Mouse (Mus musculus) inflammation-experienced regulatory T-cells (primary cell): ENCODE results near the gene 1700018F24Rik. TPM values are rescaled to one million over a fixed set of nuclear protein-coding genes. Genes with fewer than 3 reads are reported as not detected.

ENCODE experiments used
- polyA plus RNA-seq, 2 experiments: library from polyadenylated mRNA; unstranded; fragments of 100-300 nt; shearing (Covaris generic); gene quantifications; one replicate each; pipeline ENCODE4 v1.2.1; 2017

Gene 1700018F24Rik
- not detected for polyA plus RNA-seq

GRCm38 (mm10) chr5:145042690-145043089 is at the start of gene 1700018F24Rik:
Gene 1700018F24Rik, plus strand, starts transcription at chr5:145042990.

GRCm38 (mm10) chr5:145032391-145032790 is 10.4 kb upstream of the 1700018F24Rik start, which contains the start of gene Gm4871:
Gene Gm4871, minus strand, starts transcription at chr5:145032754.

GRCm38 (mm10) chr5:145083632-145084451 is 41.1 kb downstream of the 1700018F24Rik start, which contains the start of the genes Arpc1a and Kpna7:
Gene Arpc1a, plus strand, starts transcription at chr5:145083830.
Gene Kpna7, minus strand, starts transcription at chr5:145084030.

Other genes starting within 250 kb of the 1700018F24Rik start
- gene Smurf1, start 77.1 kb upstream of the 1700018F24Rik start, polyA plus RNA-seq: 10 to 100 TPM; 29.9 to 33.5 TPM
- gene Gm4871, start 10.2 kb upstream of the 1700018F24Rik start, polyA plus RNA-seq: under 1 TPM in 1 of 2 experiments, not detected in 1; 0.39 TPM
- 10 to 100 TPM; 67.9 to 86.5 TPM for gene Arpc1a, start 40.8 kb downstream of the 1700018F24Rik start, polyA plus RNA-seq
- gene Kpna7, start 41.0 kb downstream of the 1700018F24Rik start, polyA plus RNA-seq: 1 to 10 TPM in 1 of 2 experiments, under 1 TPM in 1; 0.25 to 1.3 TPM
- 1,000 to 10,000 TPM; 1,024 to 1,339 TPM for gene Arpc1b, start 71.2 kb downstream of the 1700018F24Rik start, polyA plus RNA-seq
- 10 to 100 TPM; 39.6 to 51.3 TPM for gene Pdap1, start 97.2 kb downstream of the 1700018F24Rik start, polyA plus RNA-seq
- gene Bud31, start 97.4 kb downstream of the 1700018F24Rik start, polyA plus RNA-seq: 100 to 1,000 TPM; 167 to 185 TPM
- 10 to 100 TPM; 22.7 to 25.0 TPM for gene Ptcd1, start 124.1 kb downstream of the 1700018F24Rik start, polyA plus RNA-seq
- 10 to 100 TPM; 29.7 to 30.9 TPM for gene Cpsf4, start 124.2 kb downstream of the 1700018F24Rik start, polyA plus RNA-seq
- 100 to 1,000 TPM; 308 to 352 TPM for gene Atp5j2, start 149.1 kb downstream of the 1700018F24Rik start, polyA plus RNA-seq
- gene Zkscan14, start 158.9 kb downstream of the 1700018F24Rik start, polyA plus RNA-seq: 10 to 100 TPM; 23.8 to 26.7 TPM
- gene Zkscan5, start 161.6 kb downstream of the 1700018F24Rik start, polyA plus RNA-seq: 1 to 10 TPM; 6.4 to 8.1 TPM
- 10 to 100 TPM; 42.7 to 48.2 TPM for gene Zfp655, start 188.7 kb downstream of the 1700018F24Rik start, polyA plus RNA-seq
- gene Zscan25, start 237.5 kb downstream of the 1700018F24Rik start, polyA plus RNA-seq: 1 to 10 TPM in 1 of 2 experiments, under 1 TPM in 1; 0.98 to 2.0 TPM